Comparison of ENCODE assay signal across 12 mouse cellular contexts in the genomic region with DNA sequence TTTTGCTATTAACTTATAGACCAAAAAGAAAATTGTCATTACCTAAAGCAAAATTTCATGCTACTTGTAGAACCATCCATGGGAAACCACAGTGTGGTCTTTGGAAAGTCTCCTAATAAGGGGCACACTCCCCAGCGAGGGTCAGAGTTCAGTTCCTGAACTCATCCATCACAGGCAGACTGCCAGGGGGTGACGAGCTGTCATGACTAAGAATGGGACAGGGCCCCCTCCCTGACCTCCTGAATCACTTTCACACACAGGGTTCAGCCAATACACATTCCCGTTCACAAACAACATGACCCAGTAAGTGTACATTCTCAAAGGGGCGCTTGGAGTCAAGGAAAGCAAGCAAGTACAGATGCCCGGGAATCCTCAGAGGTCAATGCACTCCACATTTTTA.
DNase-seq lines count a peak whose midpoint lies in the region; ATAC-seq and TF ChIP-seq lines count a peak whose summit lies in the region.
"Had no signal": no experiment of that assay in that cellular context is flagged by ENCODE, and none has a peak within 500 bp of the region (broad histone marks: within the 10 kb centered on the region; RNA-seq: fewer than 3 reads in every experiment).

No protein-coding gene starts in this region.

- no peak overlapping the region for H3K4me2 ChIP-seq in hindbrain, embryonic 11.5 days (replicated peaks; ENCODE audit: low read depth, low read length)
- H3K4me2 ChIP-seq in hindbrain, postnatal 0 days (ENCODE audit: low read depth, low read length): no peak overlapping the region
- H3K4me2 ChIP-seq in midbrain, embryonic 12.5 days (replicated peaks): no peak overlapping the region
- H3K4me2 ChIP-seq in midbrain, embryonic 13.5 days (replicated peaks): no peak overlapping the region
- no peak overlapping the region for H3K4me2 ChIP-seq in embryonic facial prominence, embryonic 11.5 days (ENCODE audit: low read depth, low read length)
- H3K4me2 ChIP-seq: embryonic facial prominence, embryonic 13.5 days; lung, embryonic 15.5 days had no signal

- H3K4me1 ChIP-seq in hindbrain, embryonic 11.5 days (replicated peaks; ENCODE audit: control insufficient read depth, insufficient read depth, low read length): no peaks in the 10 kb centered on the region
- no peaks in the 10 kb centered on the region for H3K4me1 ChIP-seq in hindbrain, postnatal 0 days (ENCODE audit: insufficient read depth, low read length)
- no peaks in the 10 kb centered on the region for H3K4me1 ChIP-seq in midbrain, embryonic 12.5 days
- no peaks in the 10 kb centered on the region for H3K4me1 ChIP-seq in midbrain, embryonic 13.5 days (replicated peaks)
- no peaks in the 10 kb centered on the region for H3K4me1 ChIP-seq in embryonic facial prominence, embryonic 11.5 days (ENCODE audit: control insufficient read depth, insufficient read depth, low read length)
- H3K4me1 ChIP-seq: embryonic facial prominence, embryonic 13.5 days; lung, embryonic 15.5 days had no signal

- no peak overlapping the region for H3K27ac ChIP-seq in hindbrain, embryonic 11.5 days (ENCODE audit: low read depth, low read length)
- H3K27ac ChIP-seq in hindbrain, postnatal 0 days: no peak overlapping the region
- H3K27ac ChIP-seq in midbrain, embryonic 12.5 days (replicated peaks): no peak overlapping the region
- no peak overlapping the region for H3K27ac ChIP-seq in midbrain, embryonic 13.5 days
- H3K27ac ChIP-seq in embryonic facial prominence, embryonic 11.5 days (replicated peaks; ENCODE audit: low read depth, low read length): no peak overlapping the region
- H3K27ac ChIP-seq: embryonic facial prominence, embryonic 13.5 days; lung, embryonic 15.5 days; stomach, postnatal 0 days had no signal

- H3K9me3 ChIP-seq in hindbrain, embryonic 11.5 days (ENCODE audit: control insufficient read depth, low read length): no peaks in the 10 kb centered on the region
- H3K9me3 ChIP-seq in hindbrain, postnatal 0 days (ENCODE audit: low read length): no peaks in the 10 kb centered on the region
- no peaks in the 10 kb centered on the region for H3K9me3 ChIP-seq in midbrain, embryonic 12.5 days
- H3K9me3 ChIP-seq in midbrain, embryonic 13.5 days: no peaks in the 10 kb centered on the region
- H3K9me3 ChIP-seq in embryonic facial prominence, embryonic 11.5 days (replicated peaks; ENCODE audit: control insufficient read depth, low read length): no peaks in the 10 kb centered on the region
- H3K9me3 ChIP-seq: embryonic facial prominence, embryonic 13.5 days; lung, embryonic 15.5 days had no signal

- DNase-seq in hindbrain, embryonic 11.5 days (ENCODE audit: low spot score): peak; percentile 71
- DNase-seq in hindbrain, postnatal 0 days (ENCODE audit: low spot score): no peak
- peak; percentile 3 for DNase-seq in embryonic facial prominence, embryonic 11.5 days (ENCODE audit: low spot score)
- peak; percentile 58 for DNase-seq in retina, embryonic 14.5 days (ENCODE audit: low spot score)
- no peak for DNase-seq in lung, postnatal 10 days
- no peak for DNase-seq in T-cell, adult 2 months (ENCODE audit: low spot score)
- DNase-seq: cerebellum, adult 2 months had no signal

- H3K27me3 ChIP-seq in hindbrain, embryonic 11.5 days (ENCODE audit: control insufficient read depth, insufficient read depth, low read length): no peaks in the 10 kb centered on the region
- no peaks in the 10 kb centered on the region for H3K27me3 ChIP-seq in hindbrain, postnatal 0 days (ENCODE audit: insufficient read depth, low read length)
- H3K27me3 ChIP-seq in midbrain, embryonic 12.5 days: no peaks in the 10 kb centered on the region
- H3K27me3 ChIP-seq in midbrain, embryonic 13.5 days: no peaks in the 10 kb centered on the region
- no peaks in the 10 kb centered on the region for H3K27me3 ChIP-seq in embryonic facial prominence, embryonic 11.5 days (ENCODE audit: control insufficient read depth, insufficient read depth, low read length)
- H3K27me3 ChIP-seq: embryonic facial prominence, embryonic 13.5 days; lung, embryonic 15.5 days had no signal

- TF ChIP-seq CTCF in hindbrain, postnatal 0 days (IDR thresholded peaks at IDR 0.05; ENCODE audit: low read depth): no peak

- H3K9ac ChIP-seq in hindbrain, embryonic 11.5 days (ENCODE audit: low read depth, low read length): no peak overlapping the region
- H3K9ac ChIP-seq in hindbrain, postnatal 0 days (replicated peaks; ENCODE audit: low read length): no peak overlapping the region
- no peak overlapping the region for H3K9ac ChIP-seq in midbrain, embryonic 12.5 days (replicated peaks)
- no peak overlapping the region for H3K9ac ChIP-seq in midbrain, embryonic 13.5 days (replicated peaks)
- no peak overlapping the region for H3K9ac ChIP-seq in embryonic facial prominence, embryonic 11.5 days (replicated peaks; ENCODE audit: low read length)
- H3K9ac ChIP-seq: embryonic facial prominence, embryonic 13.5 days; lung, embryonic 15.5 days had no signal

- H3K36me3 ChIP-seq in hindbrain, embryonic 11.5 days (ENCODE audit: control insufficient read depth, insufficient read depth, low read length): no peaks in the 10 kb centered on the region
- no peaks in the 10 kb centered on the region for H3K36me3 ChIP-seq in hindbrain, postnatal 0 days (ENCODE audit: insufficient read depth, low read length)
- no peaks in the 10 kb centered on the region for H3K36me3 ChIP-seq in midbrain, embryonic 12.5 days
- no peaks in the 10 kb centered on the region for H3K36me3 ChIP-seq in midbrain, embryonic 13.5 days
- H3K36me3 ChIP-seq in embryonic facial prominence, embryonic 11.5 days (replicated peaks; ENCODE audit: control insufficient read depth, insufficient read depth, low read depth, low read length): no peaks in the 10 kb centered on the region
- H3K36me3 ChIP-seq: embryonic facial prominence, embryonic 13.5 days; lung, embryonic 15.5 days had no signal

- 7% methylated on average over 5 of the region's 5 CpGs for WGBS in hindbrain, embryonic 11.5 days
- WGBS in hindbrain, postnatal 0 days: 17% methylated on average over 5 of the region's 5 CpGs
- 29% methylated on average over 5 of the region's 5 CpGs for WGBS in midbrain, embryonic 12.5 days
- WGBS in midbrain, embryonic 13.5 days: 39% methylated on average over 5 of the region's 5 CpGs
- WGBS in embryonic facial prominence, embryonic 11.5 days: 10% methylated on average over 5 of the region's 5 CpGs

- ATAC-seq in hindbrain, embryonic 11.5 days (ENCODE audit: low FRiP score): peak; percentile 86
- no peak for ATAC-seq in hindbrain, postnatal 0 days
- 0 out of 2 replicates have a peak, but pooled peaks have one; percentile 36 for ATAC-seq in midbrain, embryonic 12.5 days (ENCODE audit: low FRiP score, low read depth)
- no peak for ATAC-seq in midbrain, embryonic 13.5 days
- ATAC-seq in embryonic facial prominence, embryonic 11.5 days (replicated peaks; ENCODE audit: insufficient number of reproducible peaks, low FRiP score, low TSS enrichment, low read depth): peak; percentile 59; the same call in 1 of the 2 replicates

- H3K4me3 ChIP-seq in hindbrain, embryonic 11.5 days (ENCODE audit: low read depth, low read length): no peak overlapping the region
- H3K4me3 ChIP-seq in hindbrain, postnatal 0 days (ENCODE audit: low read length): no peak overlapping the region
- no peak overlapping the region for H3K4me3 ChIP-seq in midbrain, embryonic 12.5 days
- H3K4me3 ChIP-seq in midbrain, embryonic 13.5 days (replicated peaks): no peak overlapping the region
- no peak overlapping the region for H3K4me3 ChIP-seq in embryonic facial prominence, embryonic 11.5 days (ENCODE audit: low read depth, low read length)
- H3K4me3 ChIP-seq: embryonic facial prominence, embryonic 13.5 days; lung, embryonic 15.5 days had no signal

Comparison
In these comparisons a context has a peak if more than half of its experiments do, and no peak if none do; other contexts are left out.
1. ATAC-seq: peak in hindbrain, embryonic 11.5 days (single experiment), midbrain, embryonic 12.5 days (single experiment) and embryonic facial prominence, embryonic 11.5 days (single experiment); none in hindbrain, postnatal 0 days (single experiment) and midbrain, embryonic 13.5 days (single experiment).
2. DNase-seq: peak in hindbrain, embryonic 11.5 days (single experiment), embryonic facial prominence, embryonic 11.5 days (single experiment) and retina, embryonic 14.5 days (single experiment); none in hindbrain, postnatal 0 days (single experiment), lung, postnatal 10 days (single experiment) and T-cell, adult 2 months (single experiment).